Mouse (Mus musculus) 416B (cell line): ENCODE results near the gene Pdp2.

Source experiments
- DNase-seq: peaks from one replicate; pipeline ENCODE4 v3.0.0; 2011; ENCODE audit warnings: low read depth

The Pdp2 gene

GRCm38 (mm10) chr8:104597656-104598055, 6.4 kb downstream of the Pdp2 start:
- DNase-seq = no peak

- DNase-seq = no peak
Observed at GRCm38 (mm10) chr8:104598496-104598895, 7.2 kb downstream of the Pdp2 start.

GRCm38 (mm10) chr8:104601386-104601785, 10.1 kb downstream of the Pdp2 start:
- no peak for DNase-seq

- DNase-seq = no peak
Observed at GRCm38 (mm10) chr8:104601941-104602371, 10.7 kb downstream of the Pdp2 start.

- peak; percentile 87 for DNase-seq
Observed at GRCm38 (mm10) chr8:104602468-104603244, 11.4 kb downstream of the Pdp2 start.

GRCm38 (mm10) chr8:104603245-104603593, 12.0 kb downstream of the Pdp2 start:
- no peak for DNase-seq

GRCm38 (mm10) chr8:104606329-104606728, 15.1 kb downstream of the Pdp2 start:
- DNase-seq = no peak

- DNase-seq = no peak
Observed at GRCm38 (mm10) chr8:104607944-104608343, 16.7 kb downstream of the Pdp2 start.

GRCm38 (mm10) chr8:104609222-104609621, 18.0 kb downstream of the Pdp2 start:
- no peak for DNase-seq

- DNase-seq = no peak
Observed at GRCm38 (mm10) chr8:104610185-104610766, 19.0 kb downstream of the Pdp2 start.

- DNase-seq = no peak
Observed at GRCm38 (mm10) chr8:104611613-104612012, 20.4 kb downstream of the Pdp2 start.

GRCm38 (mm10) chr8:104613119-104613518, 21.9 kb downstream of the Pdp2 start:
- DNase-seq = no peak

GRCm38 (mm10) chr8:104620765-104621164, 29.5 kb downstream of the Pdp2 start:
- no peak for DNase-seq

- DNase-seq = no peak
Observed at GRCm38 (mm10) chr8:104624161-104624560, 32.9 kb downstream of the Pdp2 start, which contains the start of gene Cdh16. Gene Cdh16, minus strand, starts transcription at chr8:104624396.

- DNase-seq = no peak
Observed at GRCm38 (mm10) chr8:104627065-104627740, 36.0 kb downstream of the Pdp2 start.

- no peak for DNase-seq
Observed at GRCm38 (mm10) chr8:104628402-104628801, 37.2 kb downstream of the Pdp2 start.

- no peak for DNase-seq
Observed at GRCm38 (mm10) chr8:104629306-104630110, 38.3 kb downstream of the Pdp2 start.

GRCm38 (mm10) chr8:104630111-104630479, 38.8 kb downstream of the Pdp2 start:
- DNase-seq = no peak

GRCm38 (mm10) chr8:104630574-104630973, 39.3 kb downstream of the Pdp2 start:
- no peak for DNase-seq

- peak; percentile 75 for DNase-seq
Observed at GRCm38 (mm10) chr8:104630981-104631663, 39.9 kb downstream of the Pdp2 start, which contains the start of gene Rrad. Gene Rrad, minus strand, starts transcription at chr8:104631327.

GRCm38 (mm10) chr8:104631975-104632374, 40.7 kb downstream of the Pdp2 start:
- DNase-seq = no peak

GRCm38 (mm10) chr8:104632486-104632885, 41.2 kb downstream of the Pdp2 start:
- DNase-seq = no peak
